Mouse (Mus musculus) liver (tissue): Measurements from ENCODE around the gene Sfta2.

Experiments used
- DNase-seq: peaks from one replicate; pipeline ENCODE4 v3.0.0-alpha.2; 2020; ENCODE audit warnings: mixed read lengths

The Sfta2 gene

GRCm38 (mm10) chr17:35601249-35601648 is at the start of gene Sfta2:
Sfta2 (plus strand) TSS chr17:35601549.
- no peak for DNase-seq

DNA sequence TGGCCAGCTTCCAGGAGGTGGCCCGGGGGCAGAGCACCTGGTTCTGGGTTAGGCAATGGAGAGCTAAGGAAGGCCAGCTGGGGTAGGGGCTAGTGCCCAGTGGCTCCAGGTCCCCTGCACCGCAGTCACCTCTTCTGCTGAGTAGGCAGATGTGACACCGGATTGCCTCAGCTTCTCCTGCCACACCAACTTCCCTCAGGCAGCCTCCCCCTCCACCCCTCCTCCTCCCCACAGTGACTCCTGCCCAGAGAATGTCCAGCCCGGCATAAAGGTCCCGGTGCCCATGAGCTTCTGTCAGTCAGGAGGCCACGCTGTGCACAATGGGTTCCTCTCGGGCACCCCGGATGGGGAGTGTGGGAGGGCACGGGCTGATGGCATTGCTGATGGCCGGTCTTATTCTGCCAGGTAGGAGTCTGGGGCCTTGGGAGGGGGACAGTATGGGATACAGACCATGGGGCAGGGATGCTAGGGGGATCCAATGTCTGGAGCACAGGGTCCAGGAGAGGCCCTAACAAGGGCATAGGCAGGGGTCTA is 49.4 kb upstream of the Sfta2 start, which contains the start of gene Cdsn:
TSS of gene Cdsn (plus strand) at position 248 of the 534 bp plus-strand sequence.
- no peak for DNase-seq

DNA sequence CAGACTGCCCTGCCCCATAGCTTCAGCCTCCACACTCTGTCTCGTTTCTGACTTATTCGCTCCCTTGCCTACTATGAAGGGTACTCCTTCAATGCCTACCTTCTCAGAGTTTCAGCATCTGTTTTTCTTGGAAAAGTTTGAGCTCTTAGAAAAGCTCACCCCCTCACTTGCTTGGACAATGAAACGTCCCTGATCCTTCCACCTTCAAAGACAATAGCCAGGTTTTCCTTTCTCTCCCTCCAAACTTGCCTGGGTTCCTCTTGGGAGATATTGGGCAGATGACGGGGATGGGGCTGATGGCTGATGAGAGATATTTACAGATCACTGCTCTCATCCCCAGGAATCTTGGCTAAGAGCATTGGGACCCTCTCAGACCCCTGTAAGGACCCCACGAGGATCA is 47.0 kb upstream of the Sfta2 start:
- no peak for DNase-seq

DNA sequence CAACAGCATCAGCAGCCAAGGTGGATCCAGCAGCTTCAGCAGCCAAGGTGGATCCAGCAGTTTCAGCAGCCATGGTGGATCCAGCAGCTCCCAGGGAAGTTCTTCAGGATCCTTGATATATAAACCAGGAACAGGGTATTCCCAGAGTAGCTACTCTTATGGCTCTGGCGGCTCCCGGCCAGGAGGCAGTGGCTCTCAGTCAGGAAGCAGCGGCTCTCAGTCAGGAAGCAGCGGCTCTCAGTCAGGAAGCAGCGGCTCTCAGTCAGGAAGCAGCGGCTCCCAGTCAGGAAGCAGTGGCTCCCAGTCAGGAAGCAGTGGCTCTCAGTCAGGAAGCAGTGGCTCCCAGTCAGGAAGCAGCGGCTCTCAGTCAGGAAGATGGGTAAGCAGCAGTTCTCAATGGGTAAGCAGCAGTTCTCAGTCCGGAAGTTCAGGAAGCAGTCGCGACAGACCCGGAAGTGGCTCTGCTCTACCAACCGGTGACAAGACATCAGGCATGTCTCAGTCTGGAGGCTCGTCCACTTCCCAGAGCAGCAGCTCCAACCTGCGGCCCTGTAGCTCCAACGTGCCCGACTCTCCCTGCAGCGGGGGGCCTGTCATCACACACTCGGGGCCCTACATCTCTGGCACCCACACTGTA is 46.5 kb upstream of the Sfta2 start:
- no peak for DNase-seq

GRCm38 (mm10) chr17:35556186-35556765 is 45.1 kb upstream of the Sfta2 start:
- no peak for DNase-seq

- DNase-seq = peak; percentile 35
Measured at GRCm38 (mm10) chr17:35556812-35557211, 44.5 kb upstream of the Sfta2 start.

DNA sequence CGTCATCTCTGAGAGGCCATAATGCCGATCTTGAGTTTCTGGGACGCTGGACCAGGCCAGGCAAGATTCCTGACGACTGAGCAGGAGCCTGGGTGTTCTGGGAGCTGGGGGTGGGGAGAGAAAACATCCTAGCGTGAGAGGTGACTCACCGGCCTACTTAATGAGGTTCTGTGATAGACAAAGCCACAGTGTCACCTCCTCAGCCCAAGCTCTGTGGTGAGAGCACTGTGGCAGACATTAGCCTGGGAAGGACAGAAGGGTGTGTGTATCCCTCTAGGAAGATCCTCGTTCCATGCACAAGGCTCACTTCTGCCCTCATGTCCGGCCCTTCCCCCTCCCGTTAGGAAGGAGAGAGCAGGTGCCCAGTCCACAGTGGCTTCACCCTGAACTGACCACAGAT is 44.0 kb upstream of the Sfta2 start:
- no peak for DNase-seq

- DNase-seq = no peak
Measured at GRCm38 (mm10) chr17:35558216-35558615, 43.1 kb upstream of the Sfta2 start.

DNA sequence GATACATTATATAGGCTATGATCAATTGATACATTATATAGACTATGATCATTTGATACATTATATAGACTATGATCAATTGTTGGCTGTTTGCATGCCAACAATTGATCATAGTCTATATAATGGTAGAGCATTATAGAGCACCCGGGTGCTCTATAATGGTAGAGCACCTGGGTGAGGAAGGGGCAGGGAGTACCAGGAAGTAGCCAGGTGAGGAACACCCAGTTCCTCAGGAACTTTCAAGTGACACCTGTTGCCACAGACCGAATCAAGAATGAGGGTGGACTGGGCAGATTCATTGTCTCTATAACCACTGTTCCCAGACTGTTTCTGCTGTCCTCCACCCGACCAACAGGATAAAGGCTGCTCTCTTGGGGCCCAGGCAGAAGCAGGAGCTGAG is 34.2 kb upstream of the Sfta2 start, which contains the start of gene 2300002M23Rik:
TSS of gene 2300002M23Rik (plus strand) at position 301 of the 400 bp plus-strand sequence.
- no peak for DNase-seq

- no peak for DNase-seq
Measured at GRCm38 (mm10) chr17:35567767-35568166, 33.6 kb upstream of the Sfta2 start.

GRCm38 (mm10) chr17:35569091-35569944 is 32.0 kb upstream of the Sfta2 start:
- DNase-seq = no peak

- no peak for DNase-seq
Measured at GRCm38 (mm10) chr17:35570836-35571235, 30.5 kb upstream of the Sfta2 start.

DNA sequence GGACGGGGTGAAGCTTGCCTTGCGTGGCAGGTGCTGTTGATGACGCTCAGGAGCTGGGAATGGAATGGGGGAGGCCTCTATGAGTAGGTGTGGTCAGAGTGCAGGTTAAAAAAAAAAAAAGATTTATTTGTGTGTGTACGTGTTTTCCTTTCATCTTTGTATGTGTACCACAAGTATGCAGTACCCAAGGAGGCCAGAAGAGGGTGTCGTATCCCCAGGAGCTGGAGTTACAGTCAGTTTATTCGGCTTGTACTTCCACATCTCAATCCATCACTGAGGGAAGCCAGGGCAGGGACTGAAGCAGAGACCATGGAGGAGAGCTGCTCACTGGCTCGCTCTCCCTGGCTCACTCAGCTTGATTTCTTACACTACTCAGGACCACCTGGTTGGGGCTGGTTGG is 29.9 kb upstream of the Sfta2 start:
- DNase-seq = no peak

DNA sequence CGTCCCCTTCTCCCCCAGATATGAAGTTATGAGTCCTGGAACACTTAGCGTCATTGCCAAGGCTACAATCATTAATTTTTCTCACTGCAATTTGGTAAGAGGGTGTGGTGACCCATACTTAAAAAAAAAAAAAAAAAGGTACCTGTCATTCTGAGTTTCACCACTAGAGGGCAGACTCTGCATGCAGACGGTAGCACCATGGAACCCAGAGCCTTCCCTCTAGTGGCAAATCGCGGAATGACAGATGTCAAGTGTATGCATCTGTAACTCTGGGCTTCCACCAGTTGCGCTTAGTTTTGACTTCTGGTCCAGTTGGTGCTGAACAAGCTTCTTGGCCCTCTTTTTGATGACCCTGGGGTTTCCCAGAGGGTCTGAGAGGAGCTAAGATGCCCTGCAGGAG is 23.1 kb upstream of the Sfta2 start:
- peak; percentile 79 for DNase-seq

- DNase-seq = peak; percentile 20
Measured at GRCm38 (mm10) chr17:35582900-35583299, 18.4 kb upstream of the Sfta2 start.

DNA sequence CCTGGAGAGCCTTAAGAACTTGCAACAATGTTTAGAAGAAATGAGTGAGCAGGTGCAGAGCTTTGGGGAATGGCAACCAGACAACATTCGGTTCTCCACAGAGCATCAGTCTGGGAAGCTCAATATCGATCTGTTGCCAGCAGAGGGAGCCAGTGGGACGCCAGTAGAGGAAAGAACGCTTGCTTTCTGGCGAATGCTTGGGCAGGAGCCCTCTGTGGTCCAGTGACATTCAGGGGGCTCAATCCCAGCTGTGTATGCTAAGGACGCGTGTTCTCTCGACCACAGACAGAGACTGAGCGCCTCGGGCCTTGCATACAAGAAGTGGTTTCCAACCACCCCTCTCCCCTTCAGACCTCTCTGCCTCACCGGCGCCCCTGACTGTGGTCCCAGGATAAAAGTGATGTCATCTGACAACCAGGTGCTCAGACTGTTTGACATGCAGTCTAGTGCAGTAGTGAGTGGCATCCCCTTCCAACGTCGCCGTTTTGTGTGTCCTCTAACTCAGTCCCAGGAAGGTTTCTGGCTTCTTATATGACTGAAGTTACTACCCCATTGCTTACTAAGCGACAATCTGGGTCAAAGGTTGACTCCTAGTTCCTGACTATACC is 16.9 kb upstream of the Sfta2 start:
- DNase-seq = peak; percentile 72

- DNase-seq = no peak
Measured at GRCm38 (mm10) chr17:35587291-35587690, 14.1 kb upstream of the Sfta2 start.

DNA sequence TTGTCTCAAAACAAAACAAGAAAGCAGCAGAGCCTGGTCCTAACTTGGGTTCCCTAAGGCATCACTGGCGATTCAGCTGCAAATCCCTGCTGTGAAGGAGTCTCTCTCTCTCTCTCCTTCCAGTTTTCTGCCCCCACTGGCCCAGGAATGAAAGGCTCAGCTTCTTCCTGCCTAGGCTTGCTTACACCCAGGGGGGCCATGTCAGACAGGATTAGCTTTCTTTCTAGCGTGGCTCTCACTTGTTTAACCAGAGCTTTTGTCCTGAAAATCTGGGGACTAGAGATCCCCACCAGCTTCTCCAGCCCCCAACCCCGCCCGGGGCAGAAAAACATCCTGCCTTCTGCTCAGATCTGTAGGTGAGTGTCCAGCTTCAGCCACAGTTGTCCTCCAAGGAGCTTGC is 13.0 kb upstream of the Sfta2 start:
- no peak for DNase-seq

GRCm38 (mm10) chr17:35590410-35591218 is 10.7 kb upstream of the Sfta2 start:
- DNase-seq = peak; percentile 61

- no peak for DNase-seq
Measured at GRCm38 (mm10) chr17:35591219-35591578, 10.2 kb upstream of the Sfta2 start.

DNA sequence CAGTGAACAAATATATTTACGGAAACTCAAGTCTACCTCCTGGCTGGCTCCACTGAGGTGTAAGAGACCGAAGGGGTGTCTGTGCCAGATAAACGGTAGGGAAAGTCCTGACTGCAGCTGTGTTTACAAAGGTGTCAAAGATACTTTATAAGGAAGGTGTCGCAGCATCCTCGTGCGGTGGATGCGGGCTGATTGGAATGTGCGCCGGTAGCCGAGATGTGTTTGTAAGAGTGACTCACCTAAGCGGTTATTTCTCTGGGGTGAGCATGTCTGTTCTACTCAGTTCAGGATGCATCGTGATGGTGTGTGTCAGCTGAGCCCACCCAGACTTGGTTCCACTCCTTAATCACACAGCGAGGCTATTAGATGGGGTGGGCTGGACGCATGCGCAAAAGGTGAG is 9.6 kb upstream of the Sfta2 start:
- DNase-seq = no peak

DNA sequence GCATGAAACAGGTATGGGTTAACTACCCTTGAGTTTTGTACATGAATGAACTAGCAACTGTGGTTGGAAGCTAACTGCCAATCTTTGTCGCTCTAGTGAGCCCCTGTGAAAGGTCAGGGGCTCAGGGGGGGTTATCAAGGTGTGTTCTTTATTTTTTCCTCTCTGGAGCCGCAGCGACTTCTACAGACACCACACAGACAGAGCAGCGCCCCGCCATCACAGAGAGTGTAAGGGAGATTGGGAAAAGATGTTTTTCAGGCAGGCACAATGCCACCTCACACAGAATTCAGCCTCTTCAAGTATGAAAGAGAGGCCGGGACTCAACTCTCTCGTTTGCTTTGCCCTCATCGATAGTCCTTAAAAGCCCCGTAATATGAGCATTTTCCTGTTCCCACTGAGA is 9.2 kb upstream of the Sfta2 start:
- no peak for DNase-seq
